Mouse (Mus musculus) embryonic facial prominence, embryonic 11.5 days (tissue): Measurements from ENCODE around the gene Traf1. TPM values are rescaled to one million over a fixed set of nuclear protein-coding genes. Genes with fewer than 3 reads are reported as not detected.
A peak's percentile ranks its signal among the peaks of the same experiment; 100 is the strongest.

Experiments
- ATAC-seq: fragments of 200-750 bp; cut with Nextera tagmentation; replicated peaks from 2 replicates; pipeline ENCODE4 v1.8.0; 2017; ENCODE audit warnings: low read depth; ENCODE audit not compliant: insufficient number of reproducible peaks, low FRiP score, low TSS enrichment
- DNase-seq: peaks from one replicate; pipeline ENCODE4 v3.0.0-alpha.2; 2015; ENCODE audit warnings: low spot score
- H3K27ac ChIP-seq: fragments of 300-500 bp; sonication (generic); replicated peaks from 2 replicates; pipeline ENCODE4 v1.5.1; 2014; ENCODE audit warnings: mild to moderate bottlenecking, low read depth, low read length, control low read depth
- H3K27me3 ChIP-seq: fragments of 300-500 bp; sonication (generic); 2 replicates; pipeline ENCODE4 v1.6.1; 2014; ENCODE audit warnings: mild to moderate bottlenecking, low read length, moderate library complexity, mixed read lengths; ENCODE audit not compliant: control insufficient read depth, insufficient read depth
- H3K36me3 ChIP-seq: fragments of 300-500 bp; sonication (generic); replicated peaks from 2 replicates; pipeline ENCODE4 v1.6.1; 2014; ENCODE audit warnings: low read depth, mild to moderate bottlenecking, low read length, moderate library complexity, mixed read lengths; ENCODE audit not compliant: control insufficient read depth, insufficient read depth
- H3K4me1 ChIP-seq: fragments of 300-500 bp; sonication (generic); 2 replicates; pipeline ENCODE4 v1.6.1; 2014; ENCODE audit warnings: low read length, mixed read lengths; ENCODE audit not compliant: control insufficient read depth, insufficient read depth
- H3K4me2 ChIP-seq: fragments of 300-500 bp; sonication (generic); 2 replicates; pipeline ENCODE4 v1.6.1; 2014; ENCODE audit warnings: low read depth, mild to moderate bottlenecking, control low read depth, low read length, moderate library complexity
- H3K4me3 ChIP-seq: fragments of 300-500 bp; sonication (generic); 2 replicates; pipeline ENCODE4 v1.5.1; 2014; ENCODE audit warnings: low read depth, low read length, control low read depth
- H3K9ac ChIP-seq: fragments of 300-500 bp; sonication (generic); replicated peaks from 2 replicates; pipeline ENCODE4 v1.6.1; 2014; ENCODE audit warnings: mild to moderate bottlenecking, control low read depth, low read length
- H3K9me3 ChIP-seq: fragments of 300-500 bp; sonication (generic); replicated peaks from 2 replicates; pipeline ENCODE4 v1.6.1; 2016; ENCODE audit warnings: mild to moderate bottlenecking, low read length, inconsistent platforms, mixed read lengths; ENCODE audit not compliant: control insufficient read depth
- WGBS: fragments of 180-500 bp; shearing (Covaris S2); extraction: QIAGEN DNeasy Blood & Tissue Kit; methylation state at CpG from one replicate; pipeline ENCODE4 v1.1.7; 2014; 5-methylcytosine and 5-hydroxymethylcytosine counted together
- polyA plus RNA-seq: library from polyadenylated mRNA; unstranded; fragments of >200 nt; fragmentation: Nextera tagmentation; extraction: Ambion mirVana; gene quantifications from 2 replicates; pipeline ENCODE4 v1.2.1, GENCODE M21; 2014

Gene Traf1
- polyA plus RNA-seq, 1 experiment from 2014 or later = 0.35 TPM

- H3K27ac ChIP-seq = no peak overlapping the region
- 72% methylated on average over 4 of the region's 4 CpGs for WGBS
- DNase-seq (no peak), ATAC-seq (no peak)
- no peak overlapping the region for H3K4me3 ChIP-seq
- H3K4me1 ChIP-seq = no peaks in the 10 kb centered on the region
- H3K36me3 ChIP-seq = no peaks in the 10 kb centered on the region
- no peak overlapping the region for H3K9ac ChIP-seq
- H3K9me3 ChIP-seq = no peaks in the 10 kb centered on the region
- H3K27me3 ChIP-seq = no peaks in the 10 kb centered on the region
- H3K4me2 ChIP-seq = no peak overlapping the region
Measured at GRCm38 (mm10) chr2:34945580-34945979, 16.0 kb downstream of the Traf1 start.

- Histone ChIP-seq H3K27ac (no peak overlapping the region), H3K4me3 (no peak overlapping the region), H3K36me3 (no peaks in the 10 kb centered on the region), H3K27me3 (no peaks in the 10 kb centered on the region), H3K9ac (no peak overlapping the region), H3K4me1 (no peaks in the 10 kb centered on the region), H3K9me3 (no peaks in the 10 kb centered on the region), H3K4me2 (no peak overlapping the region)
- 17% methylated on average over 8 of the region's 8 CpGs for WGBS
- DNase-seq = peak; percentile 35
- no peak for ATAC-seq
Measured at GRCm38 (mm10) chr2:34944761-34945160, 16.8 kb downstream of the Traf1 start.

GRCm38 (mm10) chr2:34943556-34944120 lies 17.9 kb downstream of the Traf1 start:
- ATAC-seq (no peak), DNase-seq (no peak)
- Histone ChIP-seq H3K27ac (no peak overlapping the region), H3K4me3 (no peak overlapping the region), H3K36me3 (no peaks in the 10 kb centered on the region), H3K4me1 (no peaks in the 10 kb centered on the region), H3K9ac (no peak overlapping the region), H3K9me3 (no peaks in the 10 kb centered on the region), H3K4me2 (no peak overlapping the region), H3K27me3 (no peaks in the 10 kb centered on the region)
- 79% methylated on average over 13 of the region's 13 CpGs for WGBS

GRCm38 (mm10) chr2:34941061-34941675 lies 20.4 kb downstream of the Traf1 start:
- Histone ChIP-seq H3K27me3 (no peaks in the 10 kb centered on the region), H3K4me1 (no peaks in the 10 kb centered on the region), H3K4me2 (no peak overlapping the region), H3K4me3 (no peak overlapping the region), H3K27ac (no peak overlapping the region), H3K36me3 (no peaks in the 10 kb centered on the region), H3K9me3 (no peaks in the 10 kb centered on the region), H3K9ac (no peak overlapping the region)
- DNase-seq = peak; percentile 56
- no peak for ATAC-seq
- WGBS = 68% methylated on average over 11 of the region's 11 CpGs

GRCm38 (mm10) chr2:34940246-34940645 lies 21.3 kb downstream of the Traf1 start:
- H3K4me2 ChIP-seq = no peak overlapping the region
- no peak for DNase-seq
- H3K27me3 ChIP-seq = no peaks in the 10 kb centered on the region
- 79% methylated on average over 5 of the region's 5 CpGs for WGBS
- no peaks in the 10 kb centered on the region for H3K4me1 ChIP-seq
- H3K9me3 ChIP-seq = no peaks in the 10 kb centered on the region
- no peaks in the 10 kb centered on the region for H3K36me3 ChIP-seq
- no peak for ATAC-seq
- no peak overlapping the region for H3K9ac ChIP-seq
- H3K4me3 ChIP-seq = no peak overlapping the region
- H3K27ac ChIP-seq = no peak overlapping the region

GRCm38 (mm10) chr2:34938269-34939208 lies 23.0 kb downstream of the Traf1 start:
- Histone ChIP-seq H3K4me2 (no peak overlapping the region), H3K9ac (no peak overlapping the region), H3K4me3 (no peak overlapping the region), H3K4me1 (no peaks in the 10 kb centered on the region), H3K27ac (no peak overlapping the region), H3K9me3 (no peaks in the 10 kb centered on the region), H3K27me3 (no peaks in the 10 kb centered on the region), H3K36me3 (no peaks in the 10 kb centered on the region)
- DNase-seq (no peak), ATAC-seq (no peak)
- WGBS = 73% methylated on average over 8 of the region's 8 CpGs

- Histone ChIP-seq H3K4me2 (no peak overlapping the region), H3K27ac (no peak overlapping the region), H3K9ac (no peak overlapping the region), H3K4me3 (no peak overlapping the region), H3K27me3 (no peaks in the 10 kb centered on the region), H3K36me3 (no peaks in the 10 kb centered on the region), H3K9me3 (no peaks in the 10 kb centered on the region), H3K4me1 (no peaks in the 10 kb centered on the region)
- no peak for ATAC-seq
- no peak for DNase-seq
- 40% methylated on average over 5 of the region's 5 CpGs for WGBS
Measured at GRCm38 (mm10) chr2:34937460-34937859, 24.1 kb downstream of the Traf1 start.

GRCm38 (mm10) chr2:34927320-34927719 lies 34.3 kb downstream of the Traf1 start:
- DNase-seq (no peak), ATAC-seq (no peak)
- H3K9ac ChIP-seq = no peak overlapping the region
- H3K4me2 ChIP-seq = no peak overlapping the region
- 66% methylated on average over 5 of the region's 5 CpGs for WGBS
- no peaks in the 10 kb centered on the region for H3K9me3 ChIP-seq
- H3K36me3 ChIP-seq = no peaks in the 10 kb centered on the region
- no peaks in the 10 kb centered on the region for H3K4me1 ChIP-seq
- H3K4me3 ChIP-seq = no peak overlapping the region
- H3K27me3 ChIP-seq = no peaks in the 10 kb centered on the region
- H3K27ac ChIP-seq = no peak overlapping the region
